Mouse (Mus musculus) neural tube, embryonic 15.5 days (tissue): ENCODE measurements around the gene Iqcc. TPM values are rescaled to one million over a fixed set of nuclear protein-coding genes. Genes with fewer than 3 reads are reported as not detected.

ENCODE experiments used
- ATAC-seq: fragments of 200-750 bp; cut with Nextera tagmentation; 2 replicates; pipeline ENCODE4 v1.8.0; 2017; ENCODE audit warnings: mild to moderate bottlenecking, moderate TSS enrichment, moderate library complexity; ENCODE audit not compliant: low FRiP score
- H3K27ac ChIP-seq: fragments of 300-500 bp; sonication (generic); replicated peaks from 2 replicates; pipeline ENCODE4 v1.5.1; 2015; ENCODE audit warnings: mild to moderate bottlenecking, inconsistent platforms
- H3K27me3 ChIP-seq: fragments of 300-500 bp; sonication (generic); replicated peaks from 2 replicates; pipeline ENCODE4 v1.6.1; 2015; ENCODE audit warnings: inconsistent platforms
- H3K36me3 ChIP-seq: fragments of 300-500 bp; sonication (generic); 2 replicates; pipeline ENCODE4 v1.6.1; 2015; ENCODE audit warnings: inconsistent platforms
- H3K4me1 ChIP-seq: fragments of 300-500 bp; sonication (generic); 2 replicates; pipeline ENCODE4 v1.6.1; 2015; ENCODE audit warnings: inconsistent platforms
- H3K4me2 ChIP-seq: fragments of 300-500 bp; sonication (generic); 2 replicates; pipeline ENCODE4 v1.6.1; 2015; ENCODE audit warnings: inconsistent platforms, mild to moderate bottlenecking, moderate library complexity
- H3K4me3 ChIP-seq: fragments of 300-500 bp; sonication (generic); replicated peaks from 2 replicates; pipeline ENCODE4 v1.5.1; 2015; ENCODE audit warnings: mild to moderate bottlenecking, inconsistent platforms
- H3K9ac ChIP-seq: fragments of 300-500 bp; sonication (generic); replicated peaks from 2 replicates; pipeline ENCODE4 v1.6.1; 2015; ENCODE audit warnings: mild to moderate bottlenecking, inconsistent platforms
- H3K9me3 ChIP-seq: fragments of 300-500 bp; sonication (generic); replicated peaks from 2 replicates; pipeline ENCODE4 v1.6.1; 2016; ENCODE audit warnings: inconsistent platforms
- WGBS: fragments of 180-500 bp; shearing (Covaris S2); methylation state at CpG from one replicate; pipeline ENCODE4 v1.1.7; 2015; ENCODE audit warnings: mixed read lengths; 5-methylcytosine and 5-hydroxymethylcytosine counted together
- polyA plus RNA-seq: library from polyadenylated mRNA; unstranded; fragments of >200 nt; fragmentation: Nextera tagmentation; extraction: Ambion mirVana; gene quantifications from 2 replicates; pipeline ENCODE4 v1.2.1, GENCODE M21; 2015

Gene Iqcc
- polyA plus RNA-seq, 1 experiment from 2014 or later, result 34.5 TPM

DNA sequence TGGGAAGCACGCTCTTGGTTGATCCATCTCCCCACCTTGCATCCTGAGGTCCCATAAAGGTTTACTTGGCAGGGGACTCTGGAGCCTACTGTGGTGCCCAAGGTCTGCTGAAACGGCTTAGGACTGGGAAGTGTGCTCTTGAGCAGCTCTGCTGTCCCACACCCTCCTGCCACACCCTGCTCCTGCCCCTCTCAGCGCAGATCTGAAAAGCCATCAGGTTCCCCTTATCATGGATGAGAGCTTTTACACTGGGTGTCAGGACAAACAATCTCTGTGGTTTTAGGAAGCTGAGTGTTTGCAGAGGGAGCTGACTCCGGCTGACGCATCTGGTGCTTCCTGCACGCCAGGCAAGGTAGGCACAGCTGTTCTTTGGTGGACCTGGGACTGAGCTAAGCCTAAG, 15.0 kb upstream of the Iqcc start:
- Histone ChIP-seq H3K27ac (no peak overlapping the region), H3K9me3 (no peaks in the 10 kb centered on the region), H3K27me3 (no peaks in the 10 kb centered on the region), H3K9ac (no peak overlapping the region), H3K4me2 (no peak overlapping the region), H3K36me3 (peaks cover 87% of the 10 kb centered on the region), H3K4me1 (peaks cover 26% of the 10 kb centered on the region), H3K4me3 (no peak overlapping the region)
- WGBS, result 93% methylated on average over 6 of the region's 6 CpGs
- ATAC-seq, result no peak

GRCm38 (mm10) chr4:129631867-129632266, 13.0 kb upstream of the Iqcc start:
- 93% methylated on average over 12 of the region's 12 CpGs for WGBS
- Histone ChIP-seq H3K27ac (no peak overlapping the region), H3K27me3 (no peaks in the 10 kb centered on the region), H3K4me2 (no peak overlapping the region), H3K36me3 (peaks cover 95% of the 10 kb centered on the region), H3K4me1 (peaks cover 9% of the 10 kb centered on the region), H3K9me3 (no peaks in the 10 kb centered on the region), H3K9ac (no peak overlapping the region), H3K4me3 (no peak overlapping the region)
- ATAC-seq, result no peak

GRCm38 (mm10) chr4:129630944-129631343, 12.0 kb upstream of the Iqcc start:
- H3K9me3 ChIP-seq, result no peaks in the 10 kb centered on the region
- H3K4me1 ChIP-seq, result peaks cover 12% of the 10 kb centered on the region
- H3K27ac ChIP-seq, result no peak overlapping the region
- no peak overlapping the region for H3K4me2 ChIP-seq
- no peaks in the 10 kb centered on the region for H3K27me3 ChIP-seq
- H3K4me3 ChIP-seq, result no peak overlapping the region
- peaks cover 95% of the 10 kb centered on the region for H3K36me3 ChIP-seq
- WGBS, result 68% methylated on average over 4 of the region's 4 CpGs
- ATAC-seq, result no peak
- H3K9ac ChIP-seq, result no peak overlapping the region

DNA sequence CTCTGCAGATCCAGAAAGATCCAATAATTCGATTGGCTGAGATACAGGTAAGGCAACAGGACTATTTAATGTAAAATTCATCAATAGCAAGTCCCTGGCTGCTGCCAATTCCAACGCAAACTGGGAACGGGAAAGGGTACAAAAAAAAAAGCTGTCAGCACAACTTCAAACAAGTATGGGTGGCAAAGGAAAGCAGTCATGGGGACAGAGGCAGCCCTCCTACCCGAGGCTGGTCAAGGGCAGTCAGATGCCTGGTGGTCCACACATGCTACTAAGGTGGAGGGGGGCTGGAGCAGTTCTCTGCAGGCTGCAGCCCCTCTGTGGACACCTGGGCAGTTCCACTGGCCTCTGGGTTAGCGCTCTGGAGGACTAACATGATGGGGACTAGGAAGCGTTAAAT, 7.1 kb upstream of the Iqcc start:
- Histone ChIP-seq H3K4me2 (no peak overlapping the region), H3K9me3 (no peaks in the 10 kb centered on the region), H3K27me3 (no peaks in the 10 kb centered on the region), H3K4me3 (no peak overlapping the region), H3K27ac (peak overlapping the region; percentile 93), H3K4me1 (peaks cover 44% of the 10 kb centered on the region), H3K36me3 (peaks cover 51% of the 10 kb centered on the region), H3K9ac (no peak overlapping the region)
- WGBS, result 77% methylated on average over 6 of the region's 6 CpGs
- no peak for ATAC-seq

DNA sequence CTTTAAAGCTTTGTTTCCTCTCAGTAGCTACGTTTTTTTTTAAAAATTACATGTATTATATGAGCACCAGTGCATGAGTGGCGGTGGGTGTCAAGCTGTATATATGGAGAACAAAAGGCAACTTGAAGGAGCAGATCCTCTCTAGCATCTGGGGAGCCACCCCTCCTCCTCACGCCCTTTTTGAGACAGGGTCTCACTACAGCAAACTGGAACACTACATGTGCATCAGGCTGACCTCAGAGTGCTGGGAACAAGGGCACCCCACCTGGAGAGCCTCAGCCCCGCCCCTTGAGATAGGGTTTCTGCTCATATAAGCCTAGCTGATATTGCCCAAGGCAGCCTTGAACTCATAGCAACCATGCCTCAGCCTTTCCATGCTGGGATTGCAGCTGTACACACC, 6.6 kb upstream of the Iqcc start:
- 49% methylated on average over 4 of the region's 4 CpGs for WGBS
- H3K4me3 ChIP-seq, result 0 out of 2 replicates have a peak overlapping the region, but pooled peaks have one; percentile 64
- ATAC-seq, result no peak
- no peaks in the 10 kb centered on the region for H3K9me3 ChIP-seq
- peaks cover 47% of the 10 kb centered on the region for H3K4me1 ChIP-seq
- H3K27ac ChIP-seq, result peak overlapping the region; percentile 93
- H3K36me3 ChIP-seq, result peaks cover 45% of the 10 kb centered on the region
- peak overlapping the region; percentile 74 for H3K9ac ChIP-seq
- H3K4me2 ChIP-seq, result peak overlapping the region; percentile 68
- H3K27me3 ChIP-seq, result no peaks in the 10 kb centered on the region

DNA sequence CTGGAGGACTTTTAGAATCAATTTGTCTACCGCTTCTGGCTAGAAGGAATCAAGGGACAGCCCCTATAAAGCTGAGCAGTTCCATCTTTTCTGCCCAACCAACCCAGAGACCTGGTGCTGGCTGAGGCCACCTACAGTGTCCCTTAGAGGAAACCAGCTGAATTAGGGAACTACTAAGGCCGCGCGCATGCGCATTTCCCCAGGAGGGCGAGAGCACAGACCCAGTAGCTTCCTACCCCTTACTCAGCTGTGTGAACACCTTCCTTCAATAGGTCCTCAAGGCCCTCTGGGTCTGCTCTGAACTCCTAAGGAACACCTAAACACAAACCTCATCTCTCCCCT, 6.1 kb upstream of the Iqcc start:
- peak overlapping the region; percentile 64 for H3K4me3 ChIP-seq
- peaks cover 48% of the 10 kb centered on the region for H3K4me1 ChIP-seq
- H3K36me3 ChIP-seq, result peaks cover 43% of the 10 kb centered on the region
- H3K27ac ChIP-seq, result peak overlapping the region; percentile 93
- H3K4me2 ChIP-seq, result peak overlapping the region; percentile 68
- WGBS, result 5% methylated on average over 6 of the region's 6 CpGs
- peak; percentile 10; the same call in 1 of the 2 replicates for ATAC-seq
- no peaks in the 10 kb centered on the region for H3K9me3 ChIP-seq
- peak overlapping the region; percentile 74 for H3K9ac ChIP-seq
- H3K27me3 ChIP-seq, result no peaks in the 10 kb centered on the region

GRCm38 (mm10) chr4:129624281-129625028, 5.6 kb upstream of the Iqcc start:
- Histone ChIP-seq H3K9ac (peak overlapping the region; percentile 74), H3K27me3 (no peaks in the 10 kb centered on the region), H3K27ac (peak overlapping the region; percentile 93), H3K4me3 (peak overlapping the region; percentile 64), H3K36me3 (peaks cover 39% of the 10 kb centered on the region), H3K4me2 (peak overlapping the region; percentile 68), H3K4me1 (peaks cover 48% of the 10 kb centered on the region), H3K9me3 (no peaks in the 10 kb centered on the region)
- ATAC-seq, result peak; percentile 94
- 0% methylated on average over 18 of the region's 18 CpGs for WGBS

DNA sequence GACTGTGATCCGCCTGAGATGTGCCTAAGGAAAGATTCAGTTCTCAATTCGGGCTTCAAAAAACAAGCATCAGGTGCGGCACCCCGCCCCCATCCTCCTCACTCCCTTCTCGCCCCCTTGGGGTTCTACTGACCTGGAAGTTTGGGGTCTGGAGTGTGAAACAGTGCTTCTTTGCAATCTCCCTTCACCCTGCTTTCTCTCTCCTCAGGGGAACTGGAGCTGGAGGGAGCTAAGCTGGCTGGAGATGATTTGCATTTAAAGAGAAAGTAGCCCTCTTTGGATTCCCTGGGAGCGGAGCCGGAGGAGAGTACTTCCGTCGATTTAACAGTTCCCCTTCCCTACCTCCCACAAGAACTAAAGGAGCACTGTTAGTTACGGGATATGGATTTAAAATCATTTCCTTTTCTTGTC, 4.8 kb upstream of the Iqcc start, which contains the start of gene Ccdc28b:
Gene Ccdc28b, minus strand, starts transcription at position 267 of the 411 bp plus-strand sequence.
- Histone ChIP-seq H3K4me3 (peak within 1 kb of the TSS; percentile 64), H3K9ac (peak within 1 kb of the TSS; percentile 74), H3K27ac (peak within 1 kb of the TSS; percentile 93), H3K4me1 (peaks cover 52% of the 10 kb centered on the region), H3K4me2 (peak within 1 kb of the TSS; percentile 68), H3K36me3 (peaks cover 31% of the 10 kb centered on the region), H3K9me3 (no peaks in the 10 kb centered on the region), H3K27me3 (no peaks in the 10 kb centered on the region)
- under 1% methylated on average over 10 of the region's 10 CpGs for WGBS
- ATAC-seq, result peak; percentile 63

DNA sequence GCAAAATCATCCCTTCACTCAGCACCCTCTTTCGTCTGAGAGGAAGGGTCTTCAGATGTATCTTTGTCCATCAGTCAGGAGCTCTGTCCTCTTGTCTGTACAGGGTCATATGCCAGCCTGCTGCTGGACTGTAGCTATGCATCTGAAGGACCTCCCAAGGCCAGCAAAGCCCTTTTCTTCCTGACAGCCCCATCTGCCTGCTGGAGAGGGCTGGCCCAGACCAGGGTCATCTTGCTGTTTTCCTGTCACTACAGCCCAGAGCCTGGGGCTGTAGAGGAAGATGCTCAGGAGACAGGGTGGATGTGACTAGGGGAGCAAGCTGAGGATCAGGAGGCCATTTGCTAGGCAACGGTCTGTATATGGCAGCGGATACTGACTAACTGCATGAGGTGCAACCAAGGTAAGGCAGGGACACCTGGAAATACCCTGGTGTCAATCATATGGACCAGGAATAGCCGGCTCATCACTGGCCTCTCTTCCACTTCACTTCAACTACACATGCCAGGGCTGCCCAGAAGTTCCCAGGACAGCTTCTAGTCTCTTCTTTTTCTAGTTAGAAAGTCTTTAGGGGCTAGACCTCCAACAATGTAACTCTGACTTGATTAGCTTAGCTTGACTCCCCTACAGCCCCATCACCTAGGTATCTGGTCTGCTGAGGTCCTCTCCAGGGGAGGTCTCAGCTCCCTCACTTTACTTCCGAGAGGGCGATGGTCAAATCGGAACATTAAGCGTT, 4.1 kb upstream of the Iqcc start:
- peaks cover 58% of the 10 kb centered on the region for H3K4me1 ChIP-seq

GRCm38 (mm10) chr4:129622120-129622802, 3.4 kb upstream of the Iqcc start:
- Histone ChIP-seq H3K9ac (peak overlapping the region; percentile 74; the same call in 1 of the 2 replicates), H3K4me2 (peak overlapping the region; percentile 68), H3K27me3 (no peaks in the 10 kb centered on the region), H3K36me3 (peaks cover 19% of the 10 kb centered on the region), H3K4me3 (peak overlapping the region; percentile 64), H3K27ac (peak overlapping the region; percentile 93), H3K4me1 (peaks cover 66% of the 10 kb centered on the region), H3K9me3 (no peaks in the 10 kb centered on the region)
- no peak for ATAC-seq
- 79% methylated on average over 11 of the region's 11 CpGs for WGBS

More for the DNA sequence above, 4.1 kb upstream of the Iqcc start:
- no peaks in the 10 kb centered on the region for H3K27me3 ChIP-seq
- H3K4me3 ChIP-seq, result peak overlapping the region; percentile 64
- H3K4me2 ChIP-seq, result peak overlapping the region; percentile 68
- 20% methylated on average over 8 of the region's 8 CpGs for WGBS
- peak overlapping the region; percentile 74 for H3K9ac ChIP-seq
- no peaks in the 10 kb centered on the region for H3K9me3 ChIP-seq
- H3K36me3 ChIP-seq, result peaks cover 24% of the 10 kb centered on the region
- peak overlapping the region; percentile 93 for H3K27ac ChIP-seq
- ATAC-seq, result no peak

DNA sequence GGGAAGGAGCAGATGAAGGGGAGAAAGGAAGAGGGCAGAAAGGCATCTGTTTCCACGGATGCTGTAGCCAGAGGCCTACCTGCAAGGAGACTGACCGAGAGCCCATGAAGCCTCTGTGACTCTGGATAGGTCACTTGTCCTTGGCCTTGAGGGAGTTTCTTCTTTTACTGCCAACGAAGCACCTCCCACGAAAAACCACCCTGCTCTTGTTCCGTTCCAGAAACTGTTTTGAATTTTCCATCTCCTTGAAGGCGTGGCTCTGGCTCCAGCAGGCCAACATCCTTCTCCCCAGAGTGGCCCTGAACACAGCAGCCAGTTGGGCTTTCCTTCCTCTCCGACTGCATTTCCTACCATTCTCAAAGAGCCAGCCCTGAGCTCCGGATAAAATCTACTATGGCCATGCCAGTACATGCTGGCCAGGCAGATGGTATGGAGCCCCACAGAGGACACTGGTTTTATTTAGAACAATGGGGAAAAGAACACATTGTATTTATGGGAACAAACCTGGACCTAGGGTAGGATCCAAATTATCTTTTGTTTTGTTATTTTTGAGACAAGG, 2.5 kb upstream of the Iqcc start:
- H3K9me3 ChIP-seq, result no peaks in the 10 kb centered on the region
- H3K36me3 ChIP-seq, result peaks cover 16% of the 10 kb centered on the region
- H3K9ac ChIP-seq, result no peak overlapping the region
- ATAC-seq, result no peak
- 92% methylated on average over 8 of the region's 8 CpGs for WGBS
- H3K4me3 ChIP-seq, result no peak overlapping the region
- H3K4me1 ChIP-seq, result peaks cover 71% of the 10 kb centered on the region
- no peak overlapping the region for H3K27ac ChIP-seq
- peak overlapping the region; percentile 68; the same call in 1 of the 2 replicates for H3K4me2 ChIP-seq
- no peaks in the 10 kb centered on the region for H3K27me3 ChIP-seq
